Mouse (Mus musculus): ENCODE data around the gene Lonp2.
A peak's percentile ranks its signal among the peaks of the same experiment; 100 is the strongest.

The Lonp2 gene

DNA sequence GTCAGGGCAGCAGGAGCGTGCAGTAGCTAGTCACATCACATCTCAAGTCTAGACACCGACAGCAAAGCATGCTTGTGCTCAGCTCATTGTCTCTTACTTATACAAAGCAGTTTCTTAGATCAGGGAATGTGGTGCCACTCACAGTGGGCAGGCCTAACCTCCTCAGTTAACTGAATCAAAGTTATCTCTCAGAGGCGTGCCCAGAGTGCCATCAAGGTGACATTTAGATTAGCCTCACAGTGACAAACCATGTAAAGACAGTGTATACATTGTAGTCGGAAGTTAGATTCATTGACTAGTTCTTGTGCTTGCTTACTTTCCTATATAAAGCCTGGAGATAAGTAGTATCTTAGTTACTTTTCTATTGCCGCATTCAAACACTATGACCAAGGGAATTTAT is 6.4 kb downstream of the Lonp2 start:
- DNase-seq = no peak

DNA sequence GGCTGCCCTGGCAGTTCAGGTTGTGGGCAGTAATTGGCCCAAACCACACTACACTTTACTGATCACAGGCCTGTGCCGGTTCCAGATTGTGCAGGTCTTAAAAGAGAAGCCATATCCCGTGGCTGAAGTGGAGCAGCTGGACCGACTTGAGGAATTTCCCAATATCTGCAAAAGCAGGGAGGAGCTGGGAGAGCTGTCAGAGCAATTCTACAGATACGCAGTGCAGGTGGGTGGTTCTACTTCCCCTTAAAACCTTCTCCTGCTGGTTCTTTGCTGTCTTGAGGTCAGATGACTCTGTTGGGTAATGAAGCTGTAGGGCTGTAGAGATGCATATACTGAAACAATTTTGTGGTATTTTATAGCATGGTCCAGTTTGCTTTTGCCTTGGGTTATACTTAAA is 7.6 kb downstream of the Lonp2 start:
- DNase-seq = no peak

DNA sequence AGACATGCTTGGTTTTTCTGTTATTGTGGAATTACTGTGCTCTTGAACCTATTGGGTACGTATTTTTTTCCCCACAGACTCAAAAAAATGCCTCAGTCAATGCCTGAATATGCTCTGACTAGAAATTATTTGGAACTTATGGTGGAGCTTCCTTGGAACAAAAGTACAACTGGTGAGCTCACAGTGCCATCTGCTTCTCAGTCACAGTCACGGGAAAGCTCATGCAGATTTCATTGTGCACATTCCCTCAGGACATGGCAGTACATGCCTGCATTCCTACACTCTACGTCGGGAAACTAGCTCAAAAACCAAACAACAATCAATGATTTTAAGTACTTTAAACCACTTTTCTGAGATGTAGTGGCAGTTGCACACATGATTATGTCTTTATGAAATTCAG is 14.0 kb downstream of the Lonp2 start:
- DNase-seq = no peak

DNA sequence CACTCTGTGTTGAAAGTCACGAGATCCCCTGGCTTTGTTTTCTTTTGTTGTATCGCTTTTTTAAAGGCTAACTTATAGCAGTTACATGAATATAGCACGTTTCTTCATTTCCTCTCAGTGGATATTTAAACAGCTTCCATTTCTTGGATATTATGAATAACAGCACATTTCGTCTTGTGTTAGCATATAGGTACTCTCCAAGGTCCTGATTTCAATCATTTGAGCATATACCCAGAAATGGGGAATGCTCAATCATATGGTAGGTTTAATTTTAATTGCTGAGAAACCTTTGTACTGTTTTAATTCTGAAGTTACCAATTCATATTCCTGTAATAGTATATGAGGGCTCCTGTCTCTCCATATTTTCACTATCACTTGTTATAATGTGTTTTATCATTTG is 15.1 kb downstream of the Lonp2 start:
- no peak for DNase-seq

DNA sequence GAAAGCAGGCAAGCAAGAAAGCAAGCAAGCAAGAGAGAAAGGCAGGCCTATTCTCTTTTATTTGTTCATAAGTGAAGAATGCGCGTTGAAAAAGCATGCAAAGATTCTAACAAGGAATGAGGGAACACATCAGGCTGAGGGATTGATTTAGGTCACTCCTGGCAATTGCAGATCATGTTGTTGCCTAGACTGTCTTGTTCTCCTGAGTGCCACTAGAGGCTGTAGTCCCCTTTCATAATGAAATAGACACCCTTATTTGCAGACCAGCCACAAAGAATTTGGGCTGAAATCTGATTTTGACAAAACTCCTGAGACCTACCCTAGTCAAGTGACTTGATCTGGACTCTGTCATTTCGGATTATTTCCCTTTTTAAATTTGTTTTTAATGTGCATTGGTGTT is 18.8 kb downstream of the Lonp2 start:
- no peak for DNase-seq

DNA sequence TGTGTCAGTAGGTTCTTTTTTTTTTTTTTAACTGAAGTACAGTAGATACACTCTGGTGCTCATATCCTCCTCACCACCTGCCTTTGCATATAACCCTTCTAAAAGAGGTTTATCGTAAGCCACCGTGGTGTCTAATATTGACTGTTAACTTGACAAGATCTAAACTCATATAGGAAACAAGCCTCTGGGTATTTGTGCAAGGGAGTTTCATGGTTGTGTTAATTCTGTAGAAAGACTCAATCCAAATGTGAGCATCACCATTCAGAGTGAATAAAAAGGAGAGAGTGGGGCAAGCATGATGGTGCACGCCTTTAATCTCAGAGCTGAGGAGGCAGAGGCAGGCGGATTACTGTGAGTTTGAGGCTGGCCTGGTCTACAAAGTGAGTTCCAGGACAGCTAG is 20.8 kb downstream of the Lonp2 start:
- no peak for DNase-seq

DNA sequence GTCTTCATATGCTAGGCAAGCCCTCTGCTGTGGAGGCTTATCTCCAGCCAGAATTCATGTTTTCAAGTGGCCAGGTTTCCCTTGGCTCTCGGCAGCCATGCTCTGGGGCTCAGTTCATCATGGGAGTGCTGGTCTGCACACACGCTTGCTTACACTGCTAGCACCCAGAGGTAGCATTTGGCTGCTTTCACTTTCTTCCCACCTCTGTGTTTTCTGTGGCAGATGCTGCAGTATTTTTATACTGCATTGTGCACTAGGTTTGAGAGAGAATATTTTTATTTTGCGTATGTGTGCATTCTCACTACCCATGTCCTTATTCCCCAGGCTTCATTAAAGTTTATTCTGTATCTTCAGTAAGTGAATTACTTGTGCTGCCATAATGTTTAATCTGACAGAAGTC is 23.9 kb downstream of the Lonp2 start:
- DNase-seq = no peak

DNA sequence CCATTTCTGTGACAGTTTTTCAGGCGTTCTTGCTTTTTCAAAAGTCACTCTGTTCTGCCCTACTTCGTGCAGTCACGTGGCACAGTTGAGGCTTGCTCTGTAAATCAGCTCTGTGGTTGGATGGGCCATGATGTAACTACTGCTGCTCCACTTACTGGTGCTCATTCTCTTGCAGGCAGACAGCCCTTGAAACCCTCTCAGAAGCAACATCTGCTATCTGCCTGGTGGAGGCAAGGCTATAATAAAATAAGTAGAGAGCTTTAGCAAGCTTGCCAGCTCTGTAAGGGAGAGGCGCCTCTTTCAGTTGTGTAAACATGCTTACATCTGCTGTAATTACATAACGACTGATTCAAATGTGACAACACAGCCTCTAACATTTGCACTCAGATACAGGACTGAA is 27.6 kb downstream of the Lonp2 start:
- no peak for DNase-seq

DNA sequence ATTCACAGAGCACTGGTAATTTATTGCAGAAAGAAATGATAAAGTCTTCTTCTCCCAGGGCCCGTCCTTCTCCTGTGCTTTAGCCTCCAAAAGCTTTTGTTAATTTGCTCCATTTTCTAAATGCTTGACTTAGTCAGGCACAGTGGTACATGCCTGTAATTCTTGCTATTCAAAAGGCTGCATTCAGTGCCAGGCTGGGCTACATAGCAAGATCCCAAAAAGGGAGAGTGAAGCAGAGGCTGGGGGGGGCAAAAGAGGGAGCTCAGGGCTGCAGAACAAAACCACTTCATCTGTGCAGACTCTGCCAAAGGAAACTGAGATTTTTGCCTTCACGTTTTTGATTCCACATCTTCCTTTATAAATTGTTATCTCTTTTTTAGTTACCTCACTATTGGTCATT is 28.7 kb downstream of the Lonp2 start:
- DNase-seq = no peak

DNA sequence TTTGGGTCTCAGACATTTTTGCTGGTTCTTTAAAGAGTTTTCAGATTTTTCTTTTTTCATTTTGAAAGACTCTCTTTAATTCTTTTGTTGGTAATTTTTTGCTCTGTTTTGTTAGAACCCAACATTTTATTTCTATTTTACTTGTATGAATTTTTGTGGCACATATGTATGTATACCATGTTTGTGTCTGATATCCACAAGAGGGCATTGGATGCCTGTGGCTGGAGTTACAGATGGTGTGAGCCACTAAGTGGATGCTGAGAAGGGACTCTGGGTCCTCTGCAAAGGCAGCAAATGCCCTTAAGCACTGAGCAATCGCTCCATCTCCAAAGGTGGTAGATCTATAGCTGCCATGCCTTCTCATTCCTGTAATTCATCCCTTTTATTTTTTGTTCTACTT is 30.7 kb downstream of the Lonp2 start:
- no peak for DNase-seq

DNA sequence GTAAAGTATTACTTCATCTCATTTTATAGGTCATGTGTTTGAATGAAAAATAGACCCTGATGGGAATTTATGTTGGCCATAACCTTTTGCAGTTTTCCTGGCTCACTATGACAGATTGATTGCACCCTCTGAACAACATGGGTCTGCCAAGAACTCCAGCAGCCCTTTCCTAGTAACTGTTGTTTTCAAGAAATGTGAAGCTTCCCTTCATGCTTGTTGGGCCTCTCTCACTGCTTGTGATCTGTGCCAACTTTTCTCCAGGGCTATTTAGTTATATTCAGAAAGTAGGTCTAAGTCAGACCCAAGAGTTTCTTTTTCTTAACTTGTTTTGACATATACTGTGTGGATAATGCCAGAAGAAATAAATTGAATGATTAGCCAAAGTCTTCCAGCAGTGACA is 44.9 kb downstream of the Lonp2 start:
- DNase-seq = peak in 1 of 2 experiments; percentile 44

DNA sequence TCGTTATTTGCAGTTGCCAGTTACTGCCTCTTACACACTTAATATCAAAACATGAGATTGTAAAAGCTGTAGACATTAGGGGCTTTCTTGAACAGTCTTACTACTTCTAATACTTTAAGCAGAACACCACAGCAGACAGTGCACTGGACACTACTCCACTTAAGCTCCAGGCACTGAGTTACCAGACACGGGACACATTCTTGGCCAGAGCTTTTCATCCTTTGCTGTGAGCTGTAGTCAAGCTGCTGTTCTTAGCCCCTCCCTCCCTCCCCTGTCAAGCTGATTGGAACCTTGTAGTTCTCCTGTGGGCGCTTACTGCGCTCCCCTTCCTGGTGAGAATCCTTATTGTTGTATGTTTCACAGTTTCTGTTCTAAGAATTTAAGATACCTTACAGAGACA is 45.4 kb downstream of the Lonp2 start:
- DNase-seq = no peak

DNA sequence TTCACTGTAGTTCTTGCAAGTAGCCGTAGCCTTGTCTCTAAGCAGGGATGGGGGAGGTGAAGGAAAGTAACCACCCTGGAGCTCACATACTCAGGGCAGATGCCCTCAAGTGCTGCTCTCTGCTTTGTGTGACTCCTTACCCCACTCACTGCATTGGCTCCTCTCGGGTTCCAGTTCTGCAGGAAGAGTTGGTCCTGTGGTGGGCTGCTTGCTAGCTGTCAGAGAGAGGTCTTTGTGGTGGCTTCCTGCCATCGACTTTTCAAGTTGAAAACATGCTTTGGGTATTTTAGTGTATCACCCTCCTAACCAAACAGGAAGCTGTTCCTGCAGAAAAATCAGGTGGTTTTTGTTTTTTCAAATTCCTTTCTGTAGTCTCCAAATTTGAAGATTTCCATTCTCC is 62.8 kb downstream of the Lonp2 start:
- DNase-seq = no peak

DNA sequence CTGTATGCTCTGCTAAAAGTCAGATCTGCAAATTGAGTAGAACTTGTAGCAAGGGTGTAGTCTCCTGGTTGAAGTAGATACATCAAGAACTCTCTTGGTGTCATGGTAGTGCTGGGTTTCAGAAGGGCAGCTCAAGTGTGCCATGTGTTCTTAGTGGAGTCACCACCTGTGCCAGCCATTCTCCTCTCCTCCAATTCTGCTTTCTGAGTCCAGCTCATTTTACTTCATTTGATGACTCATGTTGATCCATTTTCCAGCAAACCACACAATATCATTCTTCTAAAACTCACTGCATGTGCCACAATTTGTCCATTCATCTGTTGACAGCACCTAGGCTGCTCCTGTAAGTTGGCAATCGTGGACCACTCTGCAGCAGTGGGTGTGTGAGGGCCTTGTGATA is 68.3 kb downstream of the Lonp2 start:
- DNase-seq = no peak

DNA sequence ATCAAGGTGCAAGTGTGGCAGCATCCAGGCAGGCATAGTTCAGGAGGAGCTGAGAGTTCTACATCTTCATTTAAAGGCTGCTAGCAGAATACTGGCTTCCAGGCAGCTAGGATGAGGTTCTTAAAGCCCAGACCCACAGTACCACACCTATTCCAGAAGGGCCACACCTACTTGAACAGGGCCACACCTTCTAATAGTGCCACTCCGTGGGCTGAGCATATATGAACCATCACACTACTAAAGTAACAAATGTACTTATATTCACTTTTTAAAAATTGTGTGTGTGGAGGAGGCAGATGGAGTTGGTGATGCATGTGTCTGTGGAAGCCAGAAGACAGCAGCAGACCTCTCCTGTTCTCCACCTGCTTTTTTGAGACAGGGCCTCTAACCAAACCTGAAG is 70.2 kb downstream of the Lonp2 start:
- no peak for DNase-seq

DNA sequence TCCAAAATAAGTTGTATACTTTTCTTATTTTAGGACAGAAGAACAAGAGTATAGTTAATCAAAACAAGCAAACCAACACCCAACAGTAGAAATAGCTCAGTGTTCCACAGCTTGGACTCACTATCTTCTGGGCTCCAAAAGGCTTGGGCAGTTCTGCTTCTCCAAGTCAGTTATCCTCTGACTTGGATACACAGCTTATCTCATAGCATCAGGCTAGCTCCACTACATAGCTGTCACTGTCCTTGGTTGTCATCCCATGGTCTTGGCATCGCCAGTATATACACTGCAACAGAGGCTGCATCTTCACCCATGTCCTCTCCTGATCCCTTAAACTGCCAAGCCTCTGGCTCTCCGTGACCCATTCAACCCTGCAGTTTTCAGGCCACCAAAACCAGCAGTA is 71.9 kb downstream of the Lonp2 start:
- DNase-seq = no peak

DNA sequence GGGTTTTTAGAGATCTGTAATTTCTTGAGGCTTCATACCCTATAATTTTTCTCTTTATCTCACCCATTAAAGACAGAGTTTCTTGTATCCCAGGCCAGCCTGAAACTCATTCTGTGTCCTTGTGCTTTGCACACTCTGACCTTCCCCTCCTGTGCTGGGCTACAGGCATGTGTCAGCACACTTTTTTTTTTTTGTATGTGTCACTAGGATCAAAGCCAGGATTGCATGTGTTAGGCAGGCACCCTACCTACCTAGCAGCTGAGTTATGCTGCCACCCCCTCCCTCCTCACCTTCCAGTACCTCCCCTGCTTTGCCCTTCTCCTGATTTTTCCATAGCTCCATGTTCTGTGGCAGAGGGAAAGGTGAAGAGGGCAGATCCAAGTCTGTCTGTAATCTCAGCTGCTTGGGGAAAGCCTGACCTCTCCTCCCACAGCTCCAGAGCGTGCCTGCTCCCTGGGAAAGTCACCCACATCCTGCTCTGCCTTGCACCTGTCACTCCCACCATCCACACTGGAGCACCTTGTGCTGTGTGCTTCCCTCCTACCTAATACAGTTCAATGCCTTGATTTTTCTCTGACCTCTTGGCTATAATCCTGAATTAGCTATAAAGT is 75.1 kb downstream of the Lonp2 start:
- DNase-seq = no peak

DNA sequence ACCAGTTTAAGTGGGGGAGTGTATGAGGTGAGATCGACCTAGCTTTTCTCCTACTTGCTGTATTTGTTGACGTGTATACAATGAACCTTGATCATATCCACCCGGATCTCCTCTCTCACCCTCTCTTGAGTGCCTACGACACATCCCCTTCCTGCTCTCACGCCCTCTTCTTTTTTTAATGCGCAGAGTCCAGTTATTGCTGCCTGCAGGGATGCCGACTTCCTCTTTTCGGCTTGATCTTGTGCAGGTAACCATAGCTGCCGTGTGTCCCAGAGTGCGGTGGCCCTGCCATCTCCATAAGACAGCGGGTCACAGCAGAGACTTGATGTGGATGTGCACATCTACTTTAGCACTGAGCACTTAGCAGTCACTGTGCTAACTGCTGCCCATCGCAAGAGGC is 75.6 kb downstream of the Lonp2 start:
- DNase-seq = no peak

DNA sequence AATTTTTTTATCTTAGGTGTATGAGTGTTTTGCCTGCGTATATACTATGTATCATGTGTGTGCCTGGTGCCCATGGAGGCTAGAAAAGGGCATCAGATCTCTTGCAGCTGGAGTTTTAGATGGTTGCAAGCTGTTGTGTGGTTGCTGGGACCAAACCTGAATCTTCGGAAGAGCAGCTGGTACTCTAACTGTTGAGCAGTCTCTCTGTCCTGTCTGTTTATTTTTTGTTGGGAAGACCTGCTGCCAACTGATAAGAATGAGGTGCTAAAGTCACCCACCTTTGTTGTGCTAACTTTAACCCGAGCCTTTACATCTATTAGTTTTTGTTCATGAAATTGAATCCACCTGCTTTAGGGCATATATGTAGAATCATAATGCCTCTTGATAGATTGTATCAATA is 78.6 kb downstream of the Lonp2 start:
- no peak for DNase-seq

DNA sequence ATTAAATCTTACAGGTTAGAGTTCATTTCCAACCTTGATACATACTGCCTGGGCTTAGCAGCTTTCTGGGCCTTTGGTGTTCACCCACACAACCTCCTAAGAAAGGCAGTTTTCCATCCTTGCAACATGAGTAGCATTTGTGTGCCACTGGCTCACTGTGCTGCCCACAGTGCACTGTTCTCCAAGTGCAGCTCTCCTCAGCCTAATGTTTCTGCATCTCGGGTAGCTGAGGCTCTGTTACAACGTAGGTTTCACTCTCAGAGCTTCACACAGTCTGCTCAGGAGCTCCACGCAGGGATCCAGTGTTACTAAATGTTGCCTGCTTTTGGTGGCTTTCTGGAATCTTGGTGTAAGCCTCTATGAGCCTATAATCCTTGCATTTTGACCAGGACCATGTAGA is 81.5 kb downstream of the Lonp2 start:
- DNase-seq = no peak

DNA sequence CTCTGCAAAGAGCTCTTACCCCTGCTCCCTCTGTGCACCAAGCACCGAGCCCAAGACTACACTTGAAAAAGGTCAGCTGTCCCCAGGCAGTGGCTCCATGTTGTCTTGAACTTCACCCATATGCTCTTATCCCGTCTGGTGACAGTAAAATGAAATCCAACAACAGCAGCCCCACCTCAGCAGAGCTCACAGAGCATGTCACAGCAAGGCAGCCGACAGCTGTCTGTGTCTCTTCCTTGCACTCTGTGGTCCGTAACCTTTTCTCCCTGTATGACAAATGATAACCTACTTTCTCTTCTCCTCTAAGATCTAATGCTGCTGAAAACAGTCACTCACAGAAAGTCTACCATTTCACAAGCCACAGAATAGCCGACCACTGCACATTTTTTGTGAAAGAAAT is 82.9 kb downstream of the Lonp2 start:
- no peak for DNase-seq

DNA sequence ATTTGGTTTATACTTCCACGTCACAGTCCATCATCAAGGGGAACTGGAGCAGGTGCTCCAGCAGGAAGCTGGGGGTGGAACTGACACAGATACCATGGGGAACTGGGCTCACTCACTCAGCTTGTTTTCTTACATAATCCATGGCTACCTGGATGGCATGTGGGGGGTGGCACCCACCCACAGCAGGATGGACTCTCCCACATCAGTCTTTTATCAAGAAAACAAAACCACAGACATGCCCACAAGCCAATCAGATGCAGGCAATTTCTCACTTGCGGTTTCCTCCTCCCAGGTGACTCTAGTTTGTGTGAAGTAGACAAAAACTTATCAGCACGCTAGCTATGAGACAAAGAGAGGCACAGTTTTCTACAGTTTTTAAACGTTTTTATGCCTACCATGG is 84.0 kb downstream of the Lonp2 start:
- no peak for DNase-seq

DNA sequence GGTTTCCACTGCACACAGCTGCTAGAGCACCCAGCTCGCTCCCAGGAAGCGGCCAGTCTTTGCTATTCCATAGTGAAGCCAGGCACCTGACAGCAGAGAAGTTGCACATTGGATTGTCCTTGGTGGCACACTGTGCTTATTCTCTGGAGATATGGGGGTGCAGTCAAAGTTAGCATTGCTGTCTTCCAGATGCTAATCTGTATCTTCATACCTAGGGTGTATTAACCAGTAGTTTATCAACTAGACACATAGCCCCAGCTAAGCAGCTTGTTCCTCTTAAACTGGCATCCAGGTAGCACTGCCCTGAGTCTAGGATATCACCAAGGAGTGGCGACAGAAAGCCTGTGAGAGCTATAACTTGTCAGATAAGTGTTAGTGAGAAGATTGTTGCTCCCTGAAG is 88.8 kb downstream of the Lonp2 start:
- no peak for DNase-seq

DNA sequence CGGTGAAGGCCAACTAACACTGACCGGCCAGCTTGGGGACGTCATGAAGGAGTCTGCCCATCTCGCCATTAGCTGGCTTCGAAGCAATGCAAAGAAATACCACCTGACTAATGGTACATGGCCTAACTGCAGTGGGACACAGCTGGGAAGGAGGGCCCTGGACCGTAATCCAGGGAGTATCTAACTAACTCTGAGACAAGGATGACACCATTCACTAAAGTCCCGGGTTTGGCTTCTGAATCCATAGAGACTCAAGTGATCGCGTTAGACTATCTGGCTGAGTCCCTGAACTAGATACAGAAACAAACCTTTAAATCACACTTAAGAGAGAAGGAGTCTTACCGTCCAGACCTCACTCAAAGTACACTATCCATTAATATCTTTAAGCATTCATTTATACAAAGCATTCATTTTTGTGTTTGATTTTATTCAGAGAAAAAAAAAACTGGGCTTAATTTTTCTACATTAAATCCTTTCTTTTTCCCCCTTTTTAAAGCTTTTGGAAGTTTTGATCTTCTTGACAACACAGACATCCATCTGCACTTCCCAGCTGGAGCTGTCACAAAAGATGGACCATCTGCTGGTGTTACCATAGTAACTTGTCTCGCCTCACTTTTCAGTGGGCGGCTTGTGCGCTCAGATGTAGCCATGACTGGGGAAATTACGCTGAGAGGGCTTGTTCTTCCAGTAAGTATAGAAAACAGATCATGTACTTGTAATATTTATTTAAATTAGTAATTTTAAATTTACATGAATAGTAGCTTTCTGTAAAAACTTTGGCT is 89.8 kb downstream of the Lonp2 start:
- no peak for DNase-seq

DNA sequence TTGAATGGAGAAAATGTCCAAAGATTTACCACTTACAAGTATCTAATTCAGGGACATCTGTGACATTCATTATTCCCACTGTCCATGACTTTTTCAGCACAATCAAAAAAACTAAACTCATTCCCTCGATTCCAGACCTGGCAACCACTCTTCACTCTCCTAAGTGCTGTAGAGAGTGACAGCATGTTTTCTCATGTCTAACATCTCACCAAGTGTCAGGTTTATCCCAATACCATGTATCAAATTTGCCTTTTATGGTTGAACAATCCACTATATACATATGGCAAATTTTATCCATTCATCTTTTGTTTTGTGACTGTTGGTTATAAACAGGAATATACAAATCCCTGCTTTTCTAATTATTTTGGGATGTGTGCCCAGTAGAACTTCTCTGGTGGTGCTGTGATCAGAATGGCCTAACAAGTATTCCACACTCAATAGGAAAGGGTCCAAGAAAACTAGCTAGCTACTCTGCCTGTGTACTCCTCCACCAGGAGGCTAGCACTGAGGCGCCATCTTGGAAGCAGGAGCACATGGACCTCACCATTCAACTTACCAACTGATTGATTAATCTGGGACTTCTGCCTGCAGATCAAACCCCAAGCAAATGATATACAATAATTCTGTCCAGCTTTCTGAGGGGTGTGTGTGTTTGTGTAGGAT is 94.6 kb downstream of the Lonp2 start:
- DNase-seq = no peak

All from kidney, postnatal 25 days (tissue).